In the genomic region with DNA sequence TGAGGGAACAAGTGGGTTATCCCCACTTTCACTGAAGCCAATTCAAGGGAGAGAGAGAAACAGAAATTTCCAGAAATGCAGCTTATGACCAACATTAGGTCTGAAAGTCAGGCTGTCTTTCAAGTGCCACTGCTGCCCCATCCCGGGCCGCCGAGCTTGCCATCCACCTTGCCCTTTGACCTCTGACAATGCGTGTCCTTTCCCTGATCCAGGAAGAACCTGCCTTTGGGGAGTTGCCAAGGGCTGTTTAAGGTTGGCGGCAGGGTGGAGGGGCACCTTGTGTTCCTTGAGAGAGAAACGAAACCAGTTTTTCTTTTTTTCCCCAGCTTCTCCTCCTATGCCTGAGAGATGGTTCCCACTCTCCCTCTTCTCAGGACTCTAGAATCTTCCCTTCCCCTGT, we compare ENCODE assay signal across 12 mouse cellular contexts. TPM values are rescaled to one million over a fixed set of nuclear protein-coding genes. Genes with fewer than 3 reads are reported as not detected.
DNase-seq lines count a peak whose midpoint lies in the region; ATAC-seq and TF ChIP-seq lines count a peak whose summit lies in the region.
"Not testable (repeated sequence)": the region's sequence is repeated elsewhere in the genome, so short reads cannot be mapped to it uniquely, and the experiment has no call there.
"Had no signal": no experiment of that assay in that cellular context is flagged by ENCODE, and none has a peak within 500 bp of the region (broad histone marks: within the 10 kb centered on the region; RNA-seq: fewer than 3 reads in every experiment).

No protein-coding gene starts in this region.

- H3K27ac ChIP-seq in intestine, embryonic 15.5 days; intestine, embryonic 16.5 days (ENCODE audit: low read length); intestine, postnatal 0 days (ENCODE audit: low read depth, low read length); stomach, postnatal 0 days (replicated peaks): not testable (repeated sequence)
- H3K27ac ChIP-seq in small intestine, adult 2 months (ENCODE audit: insufficient read depth, low read depth, low read length), result peak overlapping the region; percentile 71

- not testable (repeated sequence) for H3K4me3 ChIP-seq in intestine, embryonic 15.5 days (replicated peaks); intestine, embryonic 16.5 days (ENCODE audit: low read length); intestine, postnatal 0 days (ENCODE audit: low read depth, low read length); small intestine, adult 2 months (ENCODE audit: low read depth, low read length); stomach, postnatal 0 days (ENCODE audit: low read depth, low read length)

- DNase-seq in stomach, postnatal 0 days (ENCODE audit: low spot score), result not testable (repeated sequence)

- H3K4me1 ChIP-seq in intestine, embryonic 15.5 days (replicated peaks); intestine, postnatal 0 days (replicated peaks; ENCODE audit: control insufficient read depth, insufficient read depth, low read length); stomach, postnatal 0 days (replicated peaks; ENCODE audit: control insufficient read depth, insufficient read depth): not testable (repeated sequence)
- peaks cover 12% of the 10 kb centered on the region; the same call in 1 of the 2 replicates for H3K4me1 ChIP-seq in intestine, embryonic 16.5 days (ENCODE audit: control insufficient read depth, insufficient read depth, low read length)
- H3K4me1 ChIP-seq in small intestine, adult 2 months (ENCODE audit: control insufficient read depth, insufficient read depth, insufficient read length, low read length), result peaks cover 18% of the 10 kb centered on the region

- WGBS in intestine, embryonic 15.5 days, result no CpG with 5 or more reads among the region's 6 CpGs
- WGBS in intestine, embryonic 16.5 days, result no CpG with 5 or more reads among the region's 6 CpGs
- WGBS in intestine, postnatal 0 days, result no CpG with 5 or more reads among the region's 6 CpGs
- no CpG with 5 or more reads among the region's 6 CpGs for WGBS in small intestine, adult 2 months
- no CpG with 5 or more reads among the region's 6 CpGs for WGBS in stomach, postnatal 0 days

- H3K9me3 ChIP-seq in intestine, embryonic 15.5 days; intestine, embryonic 16.5 days (ENCODE audit: control insufficient read depth, low read length); intestine, postnatal 0 days (ENCODE audit: control insufficient read depth); stomach, postnatal 0 days (ENCODE audit: control insufficient read depth, low read length): not testable (repeated sequence)

- not testable (repeated sequence) for TF ChIP-seq POLR2A in small intestine, adult 2 months (IDR thresholded peaks at IDR 0.05; ENCODE audit: low read depth, low read length)

- H3K9ac ChIP-seq in intestine, embryonic 15.5 days; intestine, embryonic 16.5 days (ENCODE audit: low read depth, low read length); intestine, postnatal 0 days (ENCODE audit: low read depth, low read length); stomach, postnatal 0 days (ENCODE audit: low read length): not testable (repeated sequence)

- H3K36me3 ChIP-seq in intestine, embryonic 15.5 days; intestine, embryonic 16.5 days (ENCODE audit: control insufficient read depth, insufficient read depth, low read length); intestine, postnatal 0 days (ENCODE audit: control insufficient read depth, insufficient read depth); small intestine, adult 2 months (ENCODE audit: control insufficient read depth, insufficient read depth, low read length); stomach, postnatal 0 days (ENCODE audit: control insufficient read depth, insufficient read depth, low read length): not testable (repeated sequence)

- H3K27me3 ChIP-seq in intestine, embryonic 15.5 days (replicated peaks); intestine, embryonic 16.5 days (replicated peaks; ENCODE audit: control insufficient read depth, insufficient read depth, low read length); intestine, postnatal 0 days (replicated peaks; ENCODE audit: control insufficient read depth, insufficient read depth, low read length); small intestine, adult 2 months (ENCODE audit: control insufficient read depth, insufficient read depth, low read length); stomach, postnatal 0 days (ENCODE audit: control insufficient read depth, insufficient read depth, low read length): not testable (repeated sequence)

- not testable (repeated sequence) for TF ChIP-seq EP300 in stomach, postnatal 0 days (optimal IDR thresholded peaks at IDR 0.05)

- not testable (repeated sequence) for H3K4me2 ChIP-seq in intestine, embryonic 15.5 days (replicated peaks); intestine, embryonic 16.5 days (ENCODE audit: low read depth, low read length); intestine, postnatal 0 days (replicated peaks; ENCODE audit: low read depth); stomach, postnatal 0 days (replicated peaks; ENCODE audit: low read depth)

- TF ChIP-seq CTCF in intestine, postnatal 0 days (IDR thresholded peaks at IDR 0.05; ENCODE audit: low read depth); small intestine, adult 2 months (IDR thresholded peaks at IDR 0.05; ENCODE audit: extremely low read depth, insufficient read length, insufficient replicate concordance, low read depth, low read length); stomach, postnatal 0 days (IDR thresholded peaks at IDR 0.05; ENCODE audit: low read depth): not testable (repeated sequence)

- ATAC-seq in intestine, embryonic 15.5 days, result peak; percentile 65
- peak; percentile 60 for ATAC-seq in intestine, embryonic 16.5 days
- ATAC-seq in intestine, postnatal 0 days, result peak; percentile 63
- peak; percentile 64 for ATAC-seq in stomach, postnatal 0 days (ENCODE audit: low FRiP score, low TSS enrichment)

RNA-seq across cellular contexts. Expression of gene Lypd8, which starts 12.7 kb away (rescaled TPM):
- polyA plus RNA-seq in intestine, embryonic 15.5 days (2015; fragmentation: Nextera tagmentation; extraction: Ambion mirVana), result 874 and 977 TPM in 2 replicates
- polyA plus RNA-seq in intestine, embryonic 16.5 days (2015; fragmentation: Nextera tagmentation; extraction: Ambion mirVana), result 1,405 and 1,451 TPM in 2 replicates
- 1,454 and 1,717 TPM in 2 replicates for polyA plus RNA-seq in intestine, postnatal 0 days (2015; fragmentation: Nextera tagmentation; extraction: Ambion mirVana)
- polyA plus RNA-seq in small intestine, adult 2 months (2012; rRNA removed), result 1,520 and 2,382 TPM in 2 replicates
- polyA plus RNA-seq in stomach, postnatal 0 days (2015; fragmentation: Nextera tagmentation; extraction: Ambion mirVana), result 1,014 and 1,152 TPM in 2 replicates
- polyA plus RNA-seq: activated CD4-positive, CD25-positive, alpha-beta regulatory T cell, adult 4 months; C2C12; CD4-positive, CD25-positive, alpha-beta regulatory T cell, adult 4 months; Patski had no signal

RNA-seq across cellular contexts. Expression of gene Sh3bp5l, which starts 35.7 kb away (rescaled TPM):
- polyA plus RNA-seq in intestine, embryonic 15.5 days (2015; fragmentation: Nextera tagmentation; extraction: Ambion mirVana), result 28.5 and 28.6 TPM in 2 replicates
- polyA plus RNA-seq in intestine, embryonic 16.5 days (2015; fragmentation: Nextera tagmentation; extraction: Ambion mirVana), result 28.3 TPM in 2 replicates
- polyA plus RNA-seq in intestine, postnatal 0 days (2015; fragmentation: Nextera tagmentation; extraction: Ambion mirVana), result 13.2 and 14.7 TPM in 2 replicates
- polyA plus RNA-seq in small intestine, adult 2 months (2012; rRNA removed), result 14.9 and 22.7 TPM in 2 replicates
- 33.6 and 34.1 TPM in 2 replicates for polyA plus RNA-seq in stomach, postnatal 0 days (2015; fragmentation: Nextera tagmentation; extraction: Ambion mirVana)

RNA-seq across cellular contexts. Expression of gene Zfp672, which starts 36.1 kb away (rescaled TPM):
- polyA plus RNA-seq in intestine, embryonic 15.5 days (2015; fragmentation: Nextera tagmentation; extraction: Ambion mirVana), result 37.0 and 42.7 TPM in 2 replicates
- polyA plus RNA-seq in intestine, embryonic 16.5 days (2015; fragmentation: Nextera tagmentation; extraction: Ambion mirVana), result 35.4 and 35.5 TPM in 2 replicates
- polyA plus RNA-seq in intestine, postnatal 0 days (2015; fragmentation: Nextera tagmentation; extraction: Ambion mirVana), result 32.0 and 33.8 TPM in 2 replicates
- 17.5 and 17.8 TPM in 2 replicates for polyA plus RNA-seq in small intestine, adult 2 months (2012; rRNA removed)
- 76.0 and 78.4 TPM in 2 replicates for polyA plus RNA-seq in stomach, postnatal 0 days (2015; fragmentation: Nextera tagmentation; extraction: Ambion mirVana)

RNA-seq across cellular contexts. Expression of gene 1810065E05Rik, which starts 54.7 kb away (rescaled TPM):
- 0.20 TPM in 1 of 2 replicates, not detected in the other for polyA plus RNA-seq in intestine, embryonic 15.5 days (2015; fragmentation: Nextera tagmentation; extraction: Ambion mirVana)
- polyA plus RNA-seq in intestine, embryonic 16.5 days (2015; fragmentation: Nextera tagmentation; extraction: Ambion mirVana), result 0.15 and 0.20 TPM in 2 replicates
- polyA plus RNA-seq in intestine, postnatal 0 days (2015; fragmentation: Nextera tagmentation; extraction: Ambion mirVana), result 0.77 and 4.8 TPM in 2 replicates
- 0.63 and 1.0 TPM in 2 replicates for polyA plus RNA-seq in small intestine, adult 2 months (2012; rRNA removed)
- polyA plus RNA-seq in stomach, postnatal 0 days (2015; fragmentation: Nextera tagmentation; extraction: Ambion mirVana), result 1.6 and 3.3 TPM in 2 replicates
- polyA plus RNA-seq: activated CD4-positive, CD25-positive, alpha-beta regulatory T cell, adult 4 months; adrenal gland, adult 2 months; brain, embryonic 14.5 days; C2C12; CD4-positive, CD25-positive, alpha-beta regulatory T cell, adult 4 months; G1E had no signal

RNA-seq across cellular contexts. Expression of gene Zfp692, which starts 59.3 kb away (rescaled TPM):
- 22.1 and 23.6 TPM in 2 replicates for polyA plus RNA-seq in intestine, embryonic 15.5 days (2015; fragmentation: Nextera tagmentation; extraction: Ambion mirVana)
- polyA plus RNA-seq in intestine, embryonic 16.5 days (2015; fragmentation: Nextera tagmentation; extraction: Ambion mirVana), result 20.7 and 22.0 TPM in 2 replicates
- polyA plus RNA-seq in intestine, postnatal 0 days (2015; fragmentation: Nextera tagmentation; extraction: Ambion mirVana), result 3.9 and 4.7 TPM in 2 replicates
- 14.1 and 15.8 TPM in 2 replicates for polyA plus RNA-seq in small intestine, adult 2 months (2012; rRNA removed)
- 13.7 and 14.8 TPM in 2 replicates for polyA plus RNA-seq in stomach, postnatal 0 days (2015; fragmentation: Nextera tagmentation; extraction: Ambion mirVana)
